Mouse (Mus musculus): Measurements from ENCODE around the gene Ghdc. TPM values are rescaled to one million over a fixed set of nuclear protein-coding genes. Genes with fewer than 3 reads are reported as not detected.

Gene Ghdc
- polyA plus RNA-seq, 1 experiment: 10.0 TPM

GRCm38 (mm10) chr11:100729976-100730375 is 40.8 kb downstream of the Ghdc start:
- Histone ChIP-seq H3K27me3 (ENCODE audit: control insufficient read depth, insufficient read depth, low read length) (no peaks in the 10 kb centered on the region), H3K4me3 (ENCODE audit: low read depth, low read length) (no peak overlapping the region), H3K36me3 (ENCODE audit: control insufficient read depth, insufficient read depth, low read length) (peaks cover 17% of the 10 kb centered on the region), H3K4me1 (ENCODE audit: control insufficient read depth, insufficient read depth, insufficient read length, low read length) (peaks cover 9% of the 10 kb centered on the region), H3K27ac (ENCODE audit: insufficient read depth, low read depth, low read length) (no peak overlapping the region)
- TF ChIP-seq CTCF (IDR thresholded peaks at IDR 0.05; ENCODE audit: extremely low read depth, insufficient read length, insufficient replicate concordance, low read depth, low read length) (no peak), POLR2A (IDR thresholded peaks at IDR 0.05; ENCODE audit: low read depth, low read length) (no peak)
- WGBS: 79% methylated on average over 4 of the region's 4 CpGs

- H3K4me1 ChIP-seq (ENCODE audit: control insufficient read depth, insufficient read depth, insufficient read length, low read length): peaks cover 16% of the 10 kb centered on the region
- no peak for TF ChIP-seq CTCF (IDR thresholded peaks at IDR 0.05; ENCODE audit: extremely low read depth, insufficient read length, insufficient replicate concordance, low read depth, low read length)
- no peak for TF ChIP-seq POLR2A (IDR thresholded peaks at IDR 0.05; ENCODE audit: low read depth, low read length)
- no peaks in the 10 kb centered on the region for H3K27me3 ChIP-seq (ENCODE audit: control insufficient read depth, insufficient read depth, low read length)
- no peak overlapping the region for H3K4me3 ChIP-seq (ENCODE audit: low read depth, low read length)
- H3K27ac ChIP-seq (ENCODE audit: insufficient read depth, low read depth, low read length): no peak overlapping the region
- 85% methylated on average over 6 of the region's 6 CpGs for WGBS
- H3K36me3 ChIP-seq (ENCODE audit: control insufficient read depth, insufficient read depth, low read length): peaks cover 17% of the 10 kb centered on the region
These were observed 42.2 kb downstream of the Ghdc start for GRCm38 (mm10) chr11:100728601-100729000.

GRCm38 (mm10) chr11:100727201-100727600 is 43.6 kb downstream of the Ghdc start:
- no peak overlapping the region for H3K27ac ChIP-seq (ENCODE audit: insufficient read depth, low read depth, low read length)
- H3K4me3 ChIP-seq (ENCODE audit: low read depth, low read length): no peak overlapping the region
- H3K36me3 ChIP-seq (ENCODE audit: control insufficient read depth, insufficient read depth, low read length): peaks cover 13% of the 10 kb centered on the region
- TF ChIP-seq POLR2A (IDR thresholded peaks at IDR 0.05; ENCODE audit: low read depth, low read length) (no peak), CTCF (IDR thresholded peaks at IDR 0.05; ENCODE audit: extremely low read depth, insufficient read length, insufficient replicate concordance, low read depth, low read length) (no peak)
- WGBS: 89% methylated on average over 3 of the region's 3 CpGs
- H3K4me1 ChIP-seq (ENCODE audit: control insufficient read depth, insufficient read depth, insufficient read length, low read length): peaks cover 21% of the 10 kb centered on the region
- no peaks in the 10 kb centered on the region for H3K27me3 ChIP-seq (ENCODE audit: control insufficient read depth, insufficient read depth, low read length)

GRCm38 (mm10) chr11:100724919-100725512 is 45.7 kb downstream of the Ghdc start:
- Histone ChIP-seq H3K4me1 (ENCODE audit: control insufficient read depth, insufficient read depth, insufficient read length, low read length) (peaks cover 30% of the 10 kb centered on the region), H3K27me3 (ENCODE audit: control insufficient read depth, insufficient read depth, low read length) (no peaks in the 10 kb centered on the region), H3K27ac (ENCODE audit: insufficient read depth, low read depth, low read length) (peak overlapping the region; percentile 71), H3K4me3 (ENCODE audit: low read depth, low read length) (no peak overlapping the region), H3K36me3 (ENCODE audit: control insufficient read depth, insufficient read depth, low read length) (peaks cover 13% of the 10 kb centered on the region)
- TF ChIP-seq POLR2A (IDR thresholded peaks at IDR 0.05; ENCODE audit: low read depth, low read length) (no peak), CTCF (IDR thresholded peaks at IDR 0.05; ENCODE audit: extremely low read depth, insufficient read length, insufficient replicate concordance, low read depth, low read length) (no peak)
- WGBS: 21% methylated on average over 5 of the region's 5 CpGs

GRCm38 (mm10) chr11:100722493-100723028 is 48.2 kb downstream of the Ghdc start:
- WGBS: 22% methylated on average over 2 of the region's 2 CpGs
- no peaks in the 10 kb centered on the region for H3K27me3 ChIP-seq (ENCODE audit: control insufficient read depth, insufficient read depth, low read length)
- no peak overlapping the region for H3K27ac ChIP-seq (ENCODE audit: insufficient read depth, low read depth, low read length)
- H3K4me1 ChIP-seq (ENCODE audit: control insufficient read depth, insufficient read depth, insufficient read length, low read length): peaks cover 32% of the 10 kb centered on the region
- H3K36me3 ChIP-seq (ENCODE audit: control insufficient read depth, insufficient read depth, low read length): peaks cover 20% of the 10 kb centered on the region
- no peak overlapping the region for H3K4me3 ChIP-seq (ENCODE audit: low read depth, low read length)
- TF ChIP-seq CTCF (IDR thresholded peaks at IDR 0.05; ENCODE audit: extremely low read depth, insufficient read length, insufficient replicate concordance, low read depth, low read length): no peak
- no peak for TF ChIP-seq POLR2A (IDR thresholded peaks at IDR 0.05; ENCODE audit: low read depth, low read length)

GRCm38 (mm10) chr11:100721776-100722492 is 48.8 kb downstream of the Ghdc start:
- Histone ChIP-seq H3K36me3 (ENCODE audit: control insufficient read depth, insufficient read depth, low read length) (peaks cover 25% of the 10 kb centered on the region), H3K27me3 (ENCODE audit: control insufficient read depth, insufficient read depth, low read length) (no peaks in the 10 kb centered on the region), H3K27ac (ENCODE audit: insufficient read depth, low read depth, low read length) (0 out of 2 replicates have a peak overlapping the region, but pooled peaks have one; percentile 30), H3K4me1 (ENCODE audit: control insufficient read depth, insufficient read depth, insufficient read length, low read length) (peaks cover 29% of the 10 kb centered on the region), H3K4me3 (ENCODE audit: low read depth, low read length) (no peak overlapping the region)
- WGBS: 69% methylated on average over 8 of the region's 8 CpGs
- TF ChIP-seq POLR2A (IDR thresholded peaks at IDR 0.05; ENCODE audit: low read depth, low read length) (no peak), CTCF (IDR thresholded peaks at IDR 0.05; ENCODE audit: extremely low read depth, insufficient read length, insufficient replicate concordance, low read depth, low read length) (no peak)

GRCm38 (mm10) chr11:100721254-100721653 is 49.5 kb downstream of the Ghdc start:
- TF ChIP-seq POLR2A (IDR thresholded peaks at IDR 0.05; ENCODE audit: low read depth, low read length) (no peak), CTCF (IDR thresholded peaks at IDR 0.05; ENCODE audit: extremely low read depth, insufficient read length, insufficient replicate concordance, low read depth, low read length) (no peak)
- Histone ChIP-seq H3K27ac (ENCODE audit: insufficient read depth, low read depth, low read length) (peak overlapping the region; percentile 30; the same call in 1 of the 2 replicates), H3K4me3 (ENCODE audit: low read depth, low read length) (no peak overlapping the region), H3K27me3 (ENCODE audit: control insufficient read depth, insufficient read depth, low read length) (no peaks in the 10 kb centered on the region), H3K4me1 (ENCODE audit: control insufficient read depth, insufficient read depth, insufficient read length, low read length) (peaks cover 29% of the 10 kb centered on the region), H3K36me3 (ENCODE audit: control insufficient read depth, insufficient read depth, low read length) (peaks cover 30% of the 10 kb centered on the region)
- WGBS: 68% methylated on average over 4 of the region's 4 CpGs

All from small intestine, adult 2 months (tissue).